Mouse (Mus musculus): ENCODE measurements around the gene Olfr449. TPM values are rescaled to one million over a fixed set of nuclear protein-coding genes. Genes with fewer than 3 reads are reported as not detected.

Gene Olfr449
- polyA plus RNA-seq (2016; fragmentation: Nextera tagmentation; extraction: Ambion mirVana) = not detected in 2 replicates

GRCm38 (mm10) chr6:42834084-42834483 lies at the start of gene Olfr449:
Olfr449 (plus strand) TSS chr6:42834384.
- Histone ChIP-seq H3K4me1 (no peaks in the 10 kb centered on the region), H3K27ac (replicated peaks) (no peak within 1 kb of the TSS), H3K9me3 (no peaks in the 10 kb centered on the region), H3K27me3 (replicated peaks; ENCODE audit: low read depth, poor library complexity, severe bottlenecking) (no peaks in the 10 kb centered on the region), H3K36me3 (replicated peaks) (no peaks in the 10 kb centered on the region), H3K4me3 (no peak within 1 kb of the TSS)
- DNase-seq (ENCODE audit: low spot score) = no peak

GRCm38 (mm10) chr6:42784793-42785192 lies 49.4 kb upstream of the Olfr449 start, which contains the start of gene Olfr452:
Olfr452 (plus strand) TSS chr6:42785093.
- no peaks in the 10 kb centered on the region for H3K36me3 ChIP-seq (replicated peaks)
- no peak within 1 kb of the TSS for H3K4me3 ChIP-seq
- H3K27ac ChIP-seq (replicated peaks) = no peak within 1 kb of the TSS
- H3K4me1 ChIP-seq = no peaks in the 10 kb centered on the region
- H3K27me3 ChIP-seq (replicated peaks; ENCODE audit: low read depth, poor library complexity, severe bottlenecking) = no peaks in the 10 kb centered on the region
- DNase-seq (ENCODE audit: low spot score) = no peak
- no peaks in the 10 kb centered on the region for H3K9me3 ChIP-seq

DNA sequence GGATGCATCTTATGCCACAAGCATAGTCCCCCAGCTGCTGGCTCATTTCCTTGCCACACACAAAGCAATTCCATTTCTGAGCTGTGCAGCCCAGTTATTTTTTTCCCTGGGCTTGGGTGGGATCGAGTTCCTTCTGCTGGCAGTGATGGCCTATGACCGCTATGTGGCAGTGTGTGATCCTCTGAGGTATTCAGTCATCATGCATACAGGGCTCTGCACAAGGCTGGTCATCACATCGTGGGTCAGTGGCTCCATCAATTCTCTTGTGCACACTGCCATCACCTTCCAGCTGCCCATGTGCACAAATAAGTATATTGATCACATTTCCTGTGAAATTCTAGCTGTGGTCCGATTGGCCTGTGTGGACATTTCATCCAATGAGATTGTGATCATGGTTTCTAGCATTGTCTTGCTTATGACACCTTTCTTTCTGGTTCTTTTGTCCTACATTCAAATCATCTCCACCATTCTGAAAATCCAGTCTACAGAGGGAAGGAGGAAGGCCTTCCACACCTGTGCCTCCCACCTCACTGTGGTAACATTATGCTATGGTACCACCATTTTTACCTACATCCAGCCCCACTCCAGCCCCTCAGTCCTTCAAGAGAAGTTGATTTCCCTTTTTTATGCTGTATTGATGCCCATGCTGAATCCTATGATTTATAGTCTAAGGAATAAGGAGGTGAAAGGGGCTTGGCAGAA lies 43.8 kb upstream of the Olfr449 start:
- 45% methylated on average over 4 of the region's 4 CpGs for WGBS
- Histone ChIP-seq H3K4me1 (no peaks in the 10 kb centered on the region), H3K27me3 (replicated peaks; ENCODE audit: low read depth, poor library complexity, severe bottlenecking) (no peaks in the 10 kb centered on the region), H3K27ac (replicated peaks) (no peak overlapping the region), H3K4me3 (no peak overlapping the region), H3K9me3 (no peaks in the 10 kb centered on the region), H3K36me3 (replicated peaks) (no peaks in the 10 kb centered on the region)
- DNase-seq (ENCODE audit: low spot score) = no peak

DNA sequence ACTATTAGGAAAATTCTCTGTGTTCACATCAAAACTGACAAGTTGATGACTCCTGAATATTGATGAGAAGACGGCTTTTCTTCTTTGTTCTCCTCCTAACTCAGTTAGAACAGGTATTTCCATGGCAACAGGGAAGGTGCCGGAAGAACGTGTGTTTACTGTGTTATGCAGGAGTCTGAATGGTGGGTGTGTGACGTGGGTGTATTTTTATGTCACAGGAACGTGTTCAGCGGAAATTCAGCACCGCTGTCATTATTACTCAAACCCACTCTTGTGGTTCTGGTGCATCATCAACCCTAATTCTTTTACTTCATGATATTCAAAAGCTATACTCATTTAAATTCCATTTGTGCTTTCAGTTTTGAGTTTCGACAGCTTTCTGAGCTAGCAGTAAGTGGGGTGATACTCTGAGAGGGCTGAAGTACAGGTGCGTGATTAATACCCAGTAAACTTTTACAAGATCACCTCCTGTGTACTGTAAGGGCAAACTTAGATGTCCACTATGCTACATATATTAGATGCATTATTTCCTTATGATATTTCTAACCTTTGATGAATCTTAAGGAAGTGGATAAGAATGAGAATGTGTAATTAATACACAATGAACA lies 43.1 kb upstream of the Olfr449 start:
- Histone ChIP-seq H3K27me3 (replicated peaks; ENCODE audit: low read depth, poor library complexity, severe bottlenecking) (no peaks in the 10 kb centered on the region), H3K9me3 (no peaks in the 10 kb centered on the region), H3K4me1 (no peaks in the 10 kb centered on the region), H3K27ac (replicated peaks) (no peak overlapping the region), H3K36me3 (replicated peaks) (no peaks in the 10 kb centered on the region), H3K4me3 (no peak overlapping the region)
- 84% methylated on average over 9 of the region's 9 CpGs for WGBS
- no peak for DNase-seq (ENCODE audit: low spot score)

- WGBS = 94% methylated on average over 3 of the region's 3 CpGs
- DNase-seq (ENCODE audit: low spot score) = no peak
- H3K27ac ChIP-seq (replicated peaks) = no peak overlapping the region
- H3K27me3 ChIP-seq (replicated peaks; ENCODE audit: low read depth, poor library complexity, severe bottlenecking) = no peaks in the 10 kb centered on the region
- no peaks in the 10 kb centered on the region for H3K4me1 ChIP-seq
- no peaks in the 10 kb centered on the region for H3K9me3 ChIP-seq
- no peaks in the 10 kb centered on the region for H3K36me3 ChIP-seq (replicated peaks)
- H3K4me3 ChIP-seq = no peak overlapping the region
Measured at GRCm38 (mm10) chr6:42794982-42795381, 39.2 kb upstream of the Olfr449 start.

DNA sequence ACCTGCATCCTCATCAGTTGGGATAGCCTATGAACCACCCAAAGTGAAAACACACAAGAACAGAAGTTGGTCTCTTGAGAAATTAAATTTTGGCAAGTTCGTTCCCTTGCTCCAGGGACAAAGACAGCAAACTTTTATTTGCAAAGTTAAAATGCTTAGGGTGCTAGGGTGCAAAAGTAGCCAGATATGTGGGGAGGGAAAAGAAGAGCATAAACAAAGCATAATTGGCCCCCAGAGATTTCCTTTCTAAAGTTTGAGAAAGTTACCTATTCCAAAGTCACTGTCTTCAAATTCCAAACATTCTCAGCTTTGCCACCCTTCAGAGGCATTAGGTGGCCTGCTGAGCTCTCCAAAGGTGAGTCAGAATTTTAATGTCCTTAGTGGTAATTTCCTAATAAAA lies 22.5 kb upstream of the Olfr449 start, which contains the start of gene Olfr450:
TSS of gene Olfr450 (plus strand) at position 301 of the 400 bp plus-strand sequence.
- Histone ChIP-seq H3K9me3 (no peaks in the 10 kb centered on the region), H3K27me3 (replicated peaks; ENCODE audit: low read depth, poor library complexity, severe bottlenecking) (no peaks in the 10 kb centered on the region), H3K36me3 (replicated peaks) (no peaks in the 10 kb centered on the region), H3K4me3 (no peak within 1 kb of the TSS), H3K27ac (replicated peaks) (no peak within 1 kb of the TSS), H3K4me1 (no peaks in the 10 kb centered on the region)
- DNase-seq (ENCODE audit: low spot score) = no peak
- WGBS = 83% methylated on average over 1 of the region's 1 CpGs

DNA sequence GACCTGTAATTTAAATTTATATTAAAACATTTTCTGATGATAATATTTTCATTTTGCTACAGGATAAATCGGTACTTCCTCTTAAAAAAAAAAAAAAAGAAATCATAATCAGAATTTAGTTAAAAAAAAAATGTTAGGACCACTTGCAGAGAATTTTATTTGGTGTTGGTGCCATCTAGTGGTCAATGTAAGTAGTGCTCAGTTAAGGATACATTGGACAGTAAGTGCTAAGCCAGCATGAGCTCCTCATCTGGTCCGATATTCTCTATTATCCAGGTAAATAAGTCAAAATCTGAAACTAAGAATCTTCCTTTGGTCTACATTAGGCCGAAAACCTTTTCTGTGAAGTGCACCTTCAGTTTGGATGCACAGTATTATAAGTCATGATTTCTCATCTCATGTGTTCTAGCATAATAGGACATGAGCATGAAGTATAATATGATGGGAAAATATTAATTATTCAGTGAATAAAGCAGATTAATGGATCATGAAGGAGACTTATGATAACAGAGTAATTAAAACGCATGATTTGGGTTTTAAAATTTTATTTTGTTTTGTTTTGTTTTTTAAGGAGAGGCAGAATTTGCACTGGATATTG lies 26.1 kb downstream of the Olfr449 start:
- H3K27ac ChIP-seq (replicated peaks) = no peak overlapping the region
- WGBS = 20% methylated on average over 4 of the region's 4 CpGs
- H3K27me3 ChIP-seq (replicated peaks; ENCODE audit: low read depth, poor library complexity, severe bottlenecking) = no peaks in the 10 kb centered on the region
- no peaks in the 10 kb centered on the region for H3K9me3 ChIP-seq
- no peaks in the 10 kb centered on the region for H3K36me3 ChIP-seq (replicated peaks)
- DNase-seq (ENCODE audit: low spot score) = peak; percentile 9
- H3K4me3 ChIP-seq = no peak overlapping the region
- no peaks in the 10 kb centered on the region for H3K4me1 ChIP-seq

DNA sequence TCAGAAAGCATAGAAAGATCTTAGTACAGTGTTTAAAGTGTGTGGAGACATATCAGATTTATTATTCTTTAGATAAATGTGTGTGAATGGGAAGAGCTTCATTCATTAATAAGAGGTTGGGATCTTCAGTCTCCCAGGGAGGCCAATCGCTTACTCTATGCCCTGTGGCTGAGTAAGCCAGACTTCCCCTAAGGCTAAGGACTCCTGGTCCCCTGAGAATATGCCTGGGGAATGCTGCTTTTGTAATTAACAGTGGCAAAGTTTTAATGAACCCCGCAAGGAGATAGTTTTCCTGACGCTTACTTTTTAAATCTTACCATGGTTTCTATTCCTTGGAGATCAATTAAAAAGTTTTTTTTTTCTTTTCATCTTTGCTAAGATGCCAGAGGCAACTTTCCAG lies 35.5 kb downstream of the Olfr449 start:
- Histone ChIP-seq H3K27ac (replicated peaks) (no peak overlapping the region), H3K4me1 (no peaks in the 10 kb centered on the region), H3K36me3 (replicated peaks) (no peaks in the 10 kb centered on the region), H3K27me3 (replicated peaks; ENCODE audit: low read depth, poor library complexity, severe bottlenecking) (no peaks in the 10 kb centered on the region), H3K4me3 (no peak overlapping the region), H3K9me3 (no peaks in the 10 kb centered on the region)
- DNase-seq (ENCODE audit: low spot score) = no peak
- 81% methylated on average over 3 of the region's 3 CpGs for WGBS

DNA sequence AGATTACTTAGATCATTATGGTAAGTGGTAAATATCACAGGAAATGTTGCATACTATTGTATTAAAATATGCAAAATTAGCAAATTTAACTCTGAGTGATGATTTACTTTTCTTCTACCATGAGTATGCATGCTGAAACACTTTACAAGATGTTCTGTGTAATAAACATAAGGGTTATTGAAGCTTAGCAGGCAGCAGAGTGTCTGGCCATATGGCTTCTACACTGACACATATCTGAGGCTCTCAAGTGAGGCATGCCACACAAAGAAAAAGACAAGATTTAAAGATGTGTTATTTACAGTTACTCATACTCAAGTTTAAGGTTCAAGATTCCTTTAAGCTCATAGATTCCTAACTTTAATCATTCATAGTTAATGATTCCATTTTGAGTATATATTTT lies 42.1 kb downstream of the Olfr449 start:
- no peak for DNase-seq (ENCODE audit: low spot score)

More for the DNA sequence above, 42.1 kb downstream of the Olfr449 start:
- Histone ChIP-seq H3K27ac (replicated peaks) (no peak overlapping the region), H3K9me3 (no peaks in the 10 kb centered on the region), H3K27me3 (replicated peaks; ENCODE audit: low read depth, poor library complexity, severe bottlenecking) (no peaks in the 10 kb centered on the region), H3K4me3 (no peak overlapping the region), H3K4me1 (no peaks in the 10 kb centered on the region), H3K36me3 (replicated peaks) (no peaks in the 10 kb centered on the region)

Other genes starting within 250 kb of the Olfr449 start
- not detected in 2 replicates for gene Tcaf3, start 236.7 kb upstream of the Olfr449 start, polyA plus RNA-seq (2016; fragmentation: Nextera tagmentation; extraction: Ambion mirVana)
- gene Tcaf2, start 189.1 kb upstream of the Olfr449 start, polyA plus RNA-seq (2016; fragmentation: Nextera tagmentation; extraction: Ambion mirVana) = 4.3 and 4.6 TPM in 2 replicates
- 93.0 and 94.1 TPM in 2 replicates for gene Tcaf1, start 124.3 kb upstream of the Olfr449 start, polyA plus RNA-seq (2016; fragmentation: Nextera tagmentation; extraction: Ambion mirVana)
- gene Olfr453, start 95.0 kb upstream of the Olfr449 start, polyA plus RNA-seq (2016; fragmentation: Nextera tagmentation; extraction: Ambion mirVana) = not detected in 2 replicates
- gene Olfr38, start 78.0 kb upstream of the Olfr449 start, polyA plus RNA-seq (2016; fragmentation: Nextera tagmentation; extraction: Ambion mirVana) = not detected in 2 replicates
- not detected in 2 replicates for gene Olfr452, start 49.3 kb upstream of the Olfr449 start, polyA plus RNA-seq (2016; fragmentation: Nextera tagmentation; extraction: Ambion mirVana)
- not detected in 2 replicates for gene Olfr450, start 22.4 kb upstream of the Olfr449 start, polyA plus RNA-seq (2016; fragmentation: Nextera tagmentation; extraction: Ambion mirVana)
- gene Olfr448, start 56.1 kb downstream of the Olfr449 start, polyA plus RNA-seq (2016; fragmentation: Nextera tagmentation; extraction: Ambion mirVana) = not detected in 2 replicates
- not detected in 2 replicates for gene Olfr447, start 74.5 kb downstream of the Olfr449 start, polyA plus RNA-seq (2016; fragmentation: Nextera tagmentation; extraction: Ambion mirVana)
- not detected in 2 replicates for gene Olfr446, start 87.0 kb downstream of the Olfr449 start, polyA plus RNA-seq (2016; fragmentation: Nextera tagmentation; extraction: Ambion mirVana)
- gene Olfr444, start 114.7 kb downstream of the Olfr449 start, polyA plus RNA-seq (2016; fragmentation: Nextera tagmentation; extraction: Ambion mirVana) = not detected in 2 replicates

Measured in embryonic facial prominence, embryonic 10.5 days (tissue).